Comparison of ENCODE assay signal across 21 mouse cellular contexts in genomic region chr8:116269393-116269792, GRCm38 (mm10).
A peak's percentile ranks its signal among the peaks of the same experiment; 100 is the strongest.
DNase-seq lines count a peak whose midpoint lies in the region; ATAC-seq and TF ChIP-seq lines count a peak whose summit lies in the region.
"Had no signal": no experiment of that assay in that cellular context is flagged by ENCODE, and none has a peak within 500 bp of the region (broad histone marks: within the 10 kb centered on the region; RNA-seq: fewer than 3 reads in every experiment).

No protein-coding gene starts in this region.

- no peak overlapping the region for H3K4me2 ChIP-seq in midbrain, embryonic 11.5 days
- no peak overlapping the region for H3K4me2 ChIP-seq in heart, embryonic 11.5 days
- H3K4me2 ChIP-seq in hindbrain, embryonic 12.5 days (replicated peaks): no peak overlapping the region
- H3K4me2 ChIP-seq: embryonic facial prominence, embryonic 12.5 days; forebrain, embryonic 13.5 days; forebrain, embryonic 15.5 days had no signal

- no peaks in the 10 kb centered on the region for H3K36me3 ChIP-seq in ES-E14 (ENCODE audit: control insufficient read depth, insufficient read depth, low read length, poor library complexity, severe bottlenecking)
- no peaks in the 10 kb centered on the region for H3K36me3 ChIP-seq in small intestine, adult 2 months (ENCODE audit: control insufficient read depth, insufficient read depth, low read length)
- no peaks in the 10 kb centered on the region for H3K36me3 ChIP-seq in midbrain, embryonic 11.5 days (ENCODE audit: control insufficient read depth, insufficient read depth, low read length)
- no peaks in the 10 kb centered on the region for H3K36me3 ChIP-seq in heart, embryonic 11.5 days (ENCODE audit: control insufficient read depth, insufficient read depth, low read length)
- H3K36me3 ChIP-seq in hindbrain, embryonic 12.5 days: no peaks in the 10 kb centered on the region
- H3K36me3 ChIP-seq: embryonic facial prominence, embryonic 10.5 days; embryonic facial prominence, embryonic 12.5 days; forebrain, embryonic 15.5 days had no signal

- DNase-seq in ES-CJ7 (ENCODE audit: low read depth, low spot score) (peak; percentile 76), ES-E14 (ENCODE audit: low read depth, low spot score) (peak; percentile 29), WW6 (ENCODE audit: low read depth, low spot score) (peak; percentile 20)
- DNase-seq in midbrain, embryonic 11.5 days (ENCODE audit: low spot score, missing footprints): no peak
- DNase-seq: adrenal gland, adult 8-10 months; adrenal gland, postnatal 14 days; adrenal gland, postnatal 36 days; cerebellum, adult 11-12 months; cerebellum, adult 2 months; cerebellum, adult 9-10 months; cerebellum, postnatal 10 days; cerebellum, postnatal 25 days; forebrain, postnatal 0 days had no signal

- H3K9ac ChIP-seq in ES-E14 (ENCODE audit: insufficient read depth, low read depth, low read length, poor library complexity, severe bottlenecking): no peak overlapping the region
- H3K9ac ChIP-seq in midbrain, embryonic 11.5 days (ENCODE audit: low read length): no peak overlapping the region
- no peak overlapping the region for H3K9ac ChIP-seq in heart, embryonic 11.5 days (ENCODE audit: low read depth, low read length)
- H3K9ac ChIP-seq in hindbrain, embryonic 12.5 days: no peak overlapping the region
- H3K9ac ChIP-seq: embryonic facial prominence, embryonic 12.5 days; forebrain, embryonic 13.5 days; forebrain, embryonic 15.5 days; forebrain, postnatal 0 days had no signal

- H3K9me3 ChIP-seq in ES-E14 (ENCODE audit: control insufficient read depth, insufficient read depth, low read depth, low read length): no peaks in the 10 kb centered on the region
- H3K9me3 ChIP-seq in midbrain, embryonic 11.5 days (ENCODE audit: control insufficient read depth, low read length): no peaks in the 10 kb centered on the region
- H3K9me3 ChIP-seq in heart, embryonic 11.5 days (replicated peaks; ENCODE audit: control insufficient read depth, low read length): no peaks in the 10 kb centered on the region
- no peaks in the 10 kb centered on the region for H3K9me3 ChIP-seq in hindbrain, embryonic 12.5 days (replicated peaks)
- H3K9me3 ChIP-seq: embryonic facial prominence, embryonic 10.5 days; embryonic facial prominence, embryonic 12.5 days; forebrain, embryonic 13.5 days; forebrain, embryonic 15.5 days had no signal

- TF ChIP-seq CTCF in small intestine, adult 2 months (IDR thresholded peaks at IDR 0.05; ENCODE audit: extremely low read depth, insufficient read length, insufficient replicate concordance, low read depth, low read length): no peak

- no peaks in the 10 kb centered on the region for H3K27me3 ChIP-seq in small intestine, adult 2 months (ENCODE audit: control insufficient read depth, insufficient read depth, low read length)
- H3K27me3 ChIP-seq in midbrain, embryonic 11.5 days (ENCODE audit: control insufficient read depth, insufficient read depth, low read length): no peaks in the 10 kb centered on the region
- H3K27me3 ChIP-seq in heart, embryonic 11.5 days (ENCODE audit: control insufficient read depth, insufficient read depth, low read length): no peaks in the 10 kb centered on the region
- H3K27me3 ChIP-seq in hindbrain, embryonic 12.5 days: no peaks in the 10 kb centered on the region
- H3K27me3 ChIP-seq: embryonic facial prominence, embryonic 12.5 days; forebrain, embryonic 15.5 days had no signal

- in situ Hi-C loops in ES-E14 (cut with MboI; ENCODE audit: low sequenced_read_pairs in 2 of 2, unreplicated experiment in 2 of 2): no loop called here

- ATAC-seq in midbrain, embryonic 11.5 days (ENCODE audit: low FRiP score): no peak
- ATAC-seq in heart, embryonic 11.5 days (replicated peaks; ENCODE audit: insufficient number of reproducible peaks, low FRiP score, low TSS enrichment): no peak
- no peak for ATAC-seq in hindbrain, embryonic 12.5 days (ENCODE audit: low FRiP score)
- ATAC-seq: activated CD4-positive, CD25-positive, alpha-beta regulatory T cell, adult 4 months; forebrain, embryonic 13.5 days; forebrain, embryonic 15.5 days; forebrain, postnatal 0 days had no signal

- no peak for TF ChIP-seq POLR2A in small intestine, adult 2 months (IDR thresholded peaks at IDR 0.05; ENCODE audit: low read depth, low read length)

- peaks cover 0 to 4% of the 10 kb centered on the region in 2 experiments; a peak in 1 of 4 replicates for H3K4me1 ChIP-seq in ES-E14 (ENCODE audit: control insufficient read depth in 2 of 2, insufficient read depth in 2 of 2, low read length in 2 of 2, poor library complexity in 1 of 2)
- H3K4me1 ChIP-seq in small intestine, adult 2 months (ENCODE audit: control insufficient read depth, insufficient read depth, insufficient read length, low read length): peaks cover 39% of the 10 kb centered on the region; the same call in 1 of the 2 replicates
- no peaks in the 10 kb centered on the region for H3K4me1 ChIP-seq in midbrain, embryonic 11.5 days (ENCODE audit: control insufficient read depth, insufficient read depth, low read length)
- H3K4me1 ChIP-seq in heart, embryonic 11.5 days (ENCODE audit: control insufficient read depth, insufficient read depth, low read length): no peaks in the 10 kb centered on the region
- no peaks in the 10 kb centered on the region for H3K4me1 ChIP-seq in hindbrain, embryonic 12.5 days

- no peak overlapping the region for H3K27ac ChIP-seq in ES-E14 (ENCODE audit: insufficient read depth, low read depth, low read length, poor library complexity, severe bottlenecking)
- H3K27ac ChIP-seq in small intestine, adult 2 months (ENCODE audit: insufficient read depth, low read depth, low read length): peak overlapping the region; percentile 58; the same call in 1 of the 2 replicates
- no peak overlapping the region for H3K27ac ChIP-seq in midbrain, embryonic 11.5 days (ENCODE audit: low read depth, low read length)
- no peak overlapping the region for H3K27ac ChIP-seq in heart, embryonic 11.5 days (ENCODE audit: low read depth, low read length)
- H3K27ac ChIP-seq in hindbrain, embryonic 12.5 days: no peak overlapping the region
- H3K27ac ChIP-seq: embryonic facial prominence, embryonic 10.5 days; embryonic facial prominence, embryonic 12.5 days; forebrain, embryonic 13.5 days; forebrain, embryonic 15.5 days had no signal

- no peak overlapping the region for H3K4me3 ChIP-seq in ES-E14 (ENCODE audit: insufficient read depth in 1 of 2, low read depth in 1 of 2, low read length in 2 of 2, poor library complexity in 1 of 2, severe bottlenecking in 1 of 2)
- H3K4me3 ChIP-seq in small intestine, adult 2 months (ENCODE audit: low read depth, low read length): no peak overlapping the region
- H3K4me3 ChIP-seq in midbrain, embryonic 11.5 days (ENCODE audit: low read depth, low read length): no peak overlapping the region
- H3K4me3 ChIP-seq in heart, embryonic 11.5 days (ENCODE audit: low read depth, low read length): no peak overlapping the region
- H3K4me3 ChIP-seq in hindbrain, embryonic 12.5 days: no peak overlapping the region
- H3K4me3 ChIP-seq: embryonic facial prominence, embryonic 10.5 days; embryonic facial prominence, embryonic 12.5 days; forebrain, embryonic 13.5 days; forebrain, embryonic 15.5 days had no signal

TF ChIP-seq in ES-E14, 5 proteins besides CTCF, POLR2A, EP300 and RAD21:
- TF ChIP-seq MAFK (IDR thresholded peaks at IDR 0.05; ENCODE audit: insufficient read depth, low read depth, low read length) (no peak), ZNF384 (IDR thresholded peaks at IDR 0.05; ENCODE audit: low read depth, low read length) (no peak), HCFC1 (IDR thresholded peaks at IDR 0.05; ENCODE audit: borderline replicate concordance, insufficient read depth, low read length) (no peak), CHD2 (IDR thresholded peaks at IDR 0.05; ENCODE audit: low read depth, low read length) (no peak), ZC3H11A (IDR thresholded peaks at IDR 0.05; ENCODE audit: borderline replicate concordance, low read depth, low read length) (no peak)
